Mouse (Mus musculus): ENCODE measurements around the gene Pla2g5.
"Not testable (repeated sequence)": the region's sequence is repeated elsewhere in the genome, so short reads cannot be mapped to it uniquely, and the experiment has no call there.

The Pla2g5 gene

DNA sequence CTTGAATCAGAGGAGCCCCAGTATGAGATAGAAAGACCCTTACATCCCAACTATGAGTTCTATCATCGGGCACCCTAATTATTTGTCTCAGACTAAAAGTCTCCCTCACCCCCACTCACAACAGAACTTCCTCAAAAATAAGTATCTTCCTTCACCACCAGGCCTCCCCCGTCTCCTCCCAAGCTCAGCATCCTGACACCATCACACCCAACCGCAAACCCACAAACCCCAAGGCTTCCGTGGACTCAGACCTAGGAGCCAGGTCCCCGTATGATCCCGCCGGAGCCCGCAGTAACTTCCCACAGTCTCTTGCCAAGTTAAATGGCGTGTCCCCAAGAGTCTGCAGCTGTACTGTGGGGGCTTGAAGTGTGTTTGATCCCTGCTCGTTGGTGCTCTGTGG lies 5.7 kb downstream of the Pla2g5 start:
- DNase-seq (ENCODE audit: low spot score in 2 of 2): no peak

DNA sequence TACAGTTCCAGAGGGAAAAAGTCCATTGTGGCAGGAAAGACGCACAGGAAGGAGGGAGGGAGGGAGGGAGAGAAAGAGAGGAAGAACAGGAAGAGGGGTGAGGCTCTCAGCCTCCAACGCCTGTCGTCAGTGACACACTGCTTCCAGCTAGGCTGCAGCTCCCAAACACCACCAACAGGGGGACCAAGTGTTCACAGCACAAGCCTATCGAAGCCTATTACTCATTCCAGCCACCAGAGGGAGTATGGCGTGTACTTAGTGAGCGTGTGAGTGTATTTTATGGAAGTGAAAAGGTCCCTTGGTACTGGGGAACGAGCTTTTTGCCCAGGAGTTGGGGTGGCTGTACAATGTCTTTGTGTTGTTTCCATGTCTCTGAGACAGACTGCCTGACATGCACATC lies 6.8 kb downstream of the Pla2g5 start:
- DNase-seq (ENCODE audit: low spot score in 2 of 2): peak; percentile 20 to 66

- no peak for DNase-seq (ENCODE audit: low spot score in 2 of 2)
These were observed 8.1 kb downstream of the Pla2g5 start for GRCm38 (mm10) chr4:138855092-138855632.

- DNase-seq (ENCODE audit: low spot score in 2 of 2): no peak
These were observed 10.3 kb downstream of the Pla2g5 start for GRCm38 (mm10) chr4:138852961-138853360.

DNA sequence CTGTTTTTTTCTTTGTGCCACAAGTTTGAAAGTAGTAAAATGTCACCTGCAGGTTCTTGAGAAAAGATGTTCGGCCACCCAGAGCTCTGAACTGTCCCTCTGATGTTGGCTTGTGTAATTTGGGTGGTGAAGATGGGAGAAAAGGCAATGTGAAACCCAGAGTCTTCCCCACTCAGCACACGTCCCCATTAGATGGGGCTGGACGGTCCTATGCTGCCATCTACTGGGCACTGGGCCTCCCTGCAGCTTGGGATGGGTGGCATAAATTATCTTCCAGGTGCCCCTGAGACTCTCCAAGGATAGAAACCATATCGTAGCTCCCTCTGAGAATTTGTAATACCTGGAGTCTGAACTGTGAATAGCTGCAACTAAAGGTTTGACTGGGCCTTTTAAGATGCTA lies 11.8 kb downstream of the Pla2g5 start:
- peak; percentile 23 to 67 for DNase-seq (ENCODE audit: low spot score in 2 of 2)

DNA sequence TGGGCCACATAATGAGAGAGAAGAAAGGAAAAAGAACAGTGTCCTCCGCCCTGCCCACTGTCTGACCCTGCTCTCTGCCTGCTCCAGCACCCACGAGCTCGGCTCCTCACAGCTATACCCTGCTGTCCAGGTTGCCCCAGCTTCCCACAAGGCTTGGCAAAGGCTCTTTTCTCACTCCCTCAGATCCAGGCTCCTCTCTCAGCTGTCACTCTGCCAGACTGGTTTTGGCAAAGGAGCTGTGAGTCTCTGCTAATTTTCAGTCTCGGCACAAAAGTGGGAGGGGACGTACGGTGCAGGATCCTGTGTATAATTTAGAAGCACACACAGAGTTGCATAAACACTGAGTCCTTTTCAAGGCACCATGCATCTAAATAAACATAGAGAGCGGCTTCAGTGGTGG lies 21.9 kb downstream of the Pla2g5 start:
- no peak for DNase-seq (ENCODE audit: low spot score in 2 of 2)

DNA sequence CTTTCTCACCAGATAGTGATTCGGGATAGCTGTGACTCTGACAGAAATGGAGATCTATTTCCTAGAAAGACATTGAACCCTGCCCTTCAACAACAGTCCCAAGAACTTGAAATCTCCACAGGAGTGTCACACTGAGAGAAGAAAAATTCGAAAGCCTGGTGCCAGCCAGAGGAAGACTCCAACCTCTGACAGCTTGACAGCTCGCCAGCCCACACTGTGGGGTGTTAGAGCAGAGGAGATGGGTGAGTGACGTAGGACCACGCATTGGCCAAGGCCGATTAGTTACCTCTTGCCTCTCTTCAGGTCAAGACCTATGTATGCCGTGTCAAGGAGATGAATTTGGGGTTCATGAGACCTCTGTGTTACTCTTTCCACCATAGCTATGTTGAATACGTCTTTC lies 22.6 kb downstream of the Pla2g5 start:
- no peak for DNase-seq (ENCODE audit: low spot score in 2 of 2)

DNA sequence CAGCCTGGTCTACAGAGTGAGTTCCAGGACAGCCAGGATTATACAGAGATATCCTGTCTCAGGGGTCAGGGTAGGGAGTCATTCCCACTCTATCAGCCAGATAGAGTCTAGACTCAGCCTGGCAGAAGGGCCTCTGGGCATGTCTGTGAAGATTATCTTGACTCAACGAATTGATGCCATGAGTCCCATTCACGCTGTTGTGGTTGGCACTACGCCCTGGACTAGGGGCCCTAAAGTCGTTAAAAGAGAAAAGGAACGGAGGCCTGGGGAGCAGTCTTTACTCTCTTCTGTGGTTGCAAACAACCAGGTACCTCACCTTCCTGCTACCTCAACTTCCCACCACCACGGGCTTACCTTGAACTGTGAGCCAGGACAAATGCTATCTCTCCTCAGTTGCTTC lies 23.5 kb downstream of the Pla2g5 start:
- no peak for DNase-seq (ENCODE audit: low spot score in 2 of 2)

DNA sequence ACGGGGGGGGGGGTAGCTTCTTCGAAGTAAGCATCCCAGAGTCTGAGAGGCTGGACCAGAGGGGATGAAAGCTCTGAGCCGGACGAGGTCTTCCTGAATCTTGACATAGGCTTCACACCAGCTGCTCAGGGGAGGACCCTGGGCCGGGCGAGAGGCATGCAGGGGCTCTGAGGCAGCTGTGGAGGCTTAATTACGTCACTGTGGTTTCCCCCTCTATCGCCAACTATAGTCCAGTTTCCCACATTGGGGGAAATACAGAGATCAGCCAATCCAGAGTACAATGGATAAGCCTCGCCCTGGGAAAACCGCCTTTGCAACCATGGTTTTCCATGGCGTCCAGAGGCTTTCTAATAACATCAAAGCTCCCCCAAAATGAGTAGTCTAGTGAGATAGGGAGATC lies 36.1 kb downstream of the Pla2g5 start:
- DNase-seq (ENCODE audit: low spot score in 2 of 2): no peak

- no peak for DNase-seq (ENCODE audit: low spot score in 2 of 2)
These were observed 37.3 kb downstream of the Pla2g5 start for GRCm38 (mm10) chr4:138825751-138826567.

- no peak for DNase-seq (ENCODE audit: low spot score in 2 of 2)
These were observed 38.6 kb downstream of the Pla2g5 start for GRCm38 (mm10) chr4:138824660-138825059.

- not testable (repeated sequence) for DNase-seq (ENCODE audit: low spot score in 2 of 2)
These were observed 39.1 kb downstream of the Pla2g5 start for GRCm38 (mm10) chr4:138824161-138824560.

GRCm38 (mm10) chr4:138821036-138821435 lies 42.2 kb downstream of the Pla2g5 start:
- no peak for DNase-seq (ENCODE audit: low spot score in 2 of 2)

GRCm38 (mm10) chr4:138819101-138819500 lies 44.2 kb downstream of the Pla2g5 start:
- no peak for DNase-seq (ENCODE audit: low spot score in 2 of 2)

DNA sequence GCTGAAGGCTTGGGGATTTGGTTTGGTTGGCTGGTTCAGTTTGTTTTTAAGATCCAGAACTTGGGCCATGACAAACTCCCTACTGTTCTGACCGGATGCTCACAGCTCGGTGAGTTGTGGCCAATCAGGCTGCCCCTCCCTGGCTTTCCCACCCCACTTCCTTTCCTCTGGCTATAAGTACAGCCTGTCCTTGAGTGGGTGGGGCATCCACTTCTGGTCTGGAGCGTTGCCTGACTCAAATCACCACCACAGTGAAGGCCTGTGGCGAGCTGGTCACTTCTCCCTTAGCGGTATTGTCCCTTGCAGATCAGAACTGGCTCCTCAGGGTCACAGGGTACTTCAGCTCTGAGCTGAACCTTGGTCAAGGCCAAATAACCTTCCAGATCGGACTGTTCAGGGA lies 45.5 kb downstream of the Pla2g5 start:
- DNase-seq (ENCODE audit: low spot score in 2 of 2): no peak

GRCm38 (mm10) chr4:138816166-138816565 lies 47.1 kb downstream of the Pla2g5 start:
- no peak for DNase-seq (ENCODE audit: low spot score in 2 of 2)

- no peak for DNase-seq (ENCODE audit: low spot score in 2 of 2)
These were observed 56.3 kb downstream of the Pla2g5 start for GRCm38 (mm10) chr4:138806920-138807541.

DNA sequence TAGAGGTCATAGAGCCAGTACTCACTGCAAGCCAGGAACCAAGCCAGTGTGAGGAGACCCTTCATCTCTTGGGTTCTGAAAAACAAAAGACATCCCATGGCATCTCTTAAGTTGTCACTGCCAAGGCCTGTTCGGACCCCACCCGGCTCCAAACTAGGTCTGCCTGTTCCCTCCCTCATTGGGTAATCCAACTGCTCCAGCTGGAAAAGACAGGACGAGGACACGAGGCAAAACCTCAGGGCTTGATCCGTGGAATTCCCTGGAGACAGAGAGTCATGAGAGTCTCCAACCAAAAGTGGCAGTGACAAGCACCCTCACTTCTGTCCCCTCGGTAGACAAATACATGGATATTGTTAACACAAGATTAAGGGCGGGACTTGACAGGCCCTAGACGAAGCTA lies 57.1 kb downstream of the Pla2g5 start:
- no peak for DNase-seq (ENCODE audit: low spot score in 2 of 2)

DNA sequence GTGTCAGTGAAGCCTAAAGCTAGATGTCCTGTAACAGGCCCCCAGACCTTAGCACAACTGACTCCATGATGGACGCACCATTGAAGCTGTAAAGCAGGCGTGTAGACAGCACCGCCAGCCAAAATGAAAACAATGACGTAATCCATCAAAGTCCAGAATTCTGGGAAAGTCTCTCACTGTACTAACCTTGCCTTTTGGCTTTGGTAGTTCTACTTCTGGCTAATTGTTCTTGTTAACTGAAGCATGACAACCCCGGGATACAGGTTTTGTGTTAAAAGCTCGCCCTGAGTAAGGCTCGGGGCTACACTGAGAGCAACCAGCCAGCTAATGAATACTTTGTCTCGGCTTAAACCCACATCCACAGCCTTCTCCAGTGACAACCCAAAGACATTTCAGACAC lies 58.0 kb downstream of the Pla2g5 start:
- DNase-seq (ENCODE audit: low spot score in 2 of 2): no peak

DNA sequence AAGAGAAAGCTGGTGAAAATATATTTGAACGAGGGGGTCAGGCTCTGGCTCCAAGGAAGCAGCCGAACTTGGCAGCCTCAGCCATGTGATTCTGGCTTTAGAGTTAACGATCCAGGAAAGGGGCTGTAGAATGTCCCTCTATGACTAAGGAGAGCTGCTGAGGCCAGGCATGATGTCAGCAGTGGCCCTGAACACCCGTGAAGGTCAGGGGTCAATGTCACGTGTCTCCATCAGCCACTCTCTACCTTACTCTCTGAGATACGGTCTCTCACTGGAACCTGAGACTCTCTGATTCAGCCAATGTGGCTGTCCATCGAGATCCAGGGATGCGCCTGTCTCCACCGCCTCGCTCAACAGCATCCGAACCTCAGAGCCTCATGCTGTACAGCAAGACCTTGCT lies 60.4 kb downstream of the Pla2g5 start:
- DNase-seq (ENCODE audit: low spot score in 2 of 2): no peak

GRCm38 (mm10) chr4:138801631-138802030 lies 61.7 kb downstream of the Pla2g5 start:
- no peak for DNase-seq (ENCODE audit: low spot score in 2 of 2)

- no peak for DNase-seq (ENCODE audit: low spot score in 2 of 2)
These were observed 63.0 kb downstream of the Pla2g5 start for GRCm38 (mm10) chr4:138800134-138800744.

GRCm38 (mm10) chr4:138797217-138797570 lies 66.1 kb downstream of the Pla2g5 start:
- DNase-seq (ENCODE audit: low spot score in 2 of 2): no peak
